Mouse (Mus musculus) granulocyte monocyte progenitor cell, adult 5-6 weeks (primary cell): Measurements from ENCODE around the gene Dhx29. TPM values are rescaled to one million over a fixed set of nuclear protein-coding genes. Genes with fewer than 3 reads are reported as not detected.

Experiments
- ATAC-seq: replicated peaks from 2 replicates; pipeline ENCODE4 v1.8.0; 2016; ENCODE audit warnings: mild to moderate bottlenecking, moderate TSS enrichment, inconsistent platforms; ENCODE audit not compliant: poor library complexity, severe bottlenecking
- total RNA-seq, 2 experiments: library from RNA; stranded (forward) in 1 of 2; stranded (reverse) in 1 of 2; fragments of 200-712, 200-1000 nt in 1 of 2; fragments of >200 nt in 1 of 2; fragmentation: Nextera tagmentation in 1 of 2; gene quantifications; 2 replicates each; pipeline ENCODE4 v1.2.3; 2014 to 2017

Gene Dhx29
- total RNA-seq (2014; fragmentation: Nextera tagmentation), result 14.8 and 16.9 TPM in 2 replicates
- 25.6 and 29.3 TPM in 2 replicates for total RNA-seq (2017)

DNA sequence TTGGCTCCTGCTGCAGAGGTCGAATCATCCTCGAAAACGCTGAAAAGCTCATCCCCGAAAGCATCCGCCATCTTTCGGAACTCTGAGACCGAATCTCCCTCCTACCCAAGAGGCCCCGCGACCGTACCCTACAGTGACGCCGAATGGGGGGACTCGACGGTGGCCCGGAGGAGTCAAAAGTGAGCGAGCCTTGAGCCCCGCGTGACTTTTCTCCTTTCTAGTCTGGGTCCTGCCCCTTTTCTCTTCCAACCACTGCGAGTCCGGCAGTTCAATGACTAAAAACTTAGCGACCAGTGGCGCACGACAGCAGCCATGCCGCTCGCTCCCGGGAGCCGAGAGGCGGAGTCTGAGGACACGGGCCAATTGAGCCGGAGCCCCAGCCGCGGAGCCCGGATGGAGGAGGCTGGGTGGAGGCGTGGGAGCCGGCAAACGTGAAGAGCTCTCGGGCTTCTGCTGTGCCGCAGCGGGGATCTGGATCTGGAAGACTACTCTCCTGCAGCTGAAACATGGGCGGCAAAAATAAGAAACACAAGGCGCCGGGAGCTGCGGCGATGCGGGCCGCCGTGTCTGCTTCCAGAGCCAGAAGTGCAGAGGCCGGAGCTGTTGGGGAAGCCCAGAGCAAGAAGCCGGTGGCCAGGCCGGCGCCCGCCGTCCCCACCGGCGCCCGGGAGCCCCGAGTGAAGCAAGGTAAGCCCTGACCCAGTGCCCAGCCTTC, at the start of gene Dhx29, which contains the start of gene Mtrex:
Dhx29 (plus strand) TSS at position 168 of the 715 bp plus-strand sequence.
Mtrex (minus strand) TSS at position 112 of the 715 bp plus-strand sequence.
- ATAC-seq, result peak; percentile 97

DNA sequence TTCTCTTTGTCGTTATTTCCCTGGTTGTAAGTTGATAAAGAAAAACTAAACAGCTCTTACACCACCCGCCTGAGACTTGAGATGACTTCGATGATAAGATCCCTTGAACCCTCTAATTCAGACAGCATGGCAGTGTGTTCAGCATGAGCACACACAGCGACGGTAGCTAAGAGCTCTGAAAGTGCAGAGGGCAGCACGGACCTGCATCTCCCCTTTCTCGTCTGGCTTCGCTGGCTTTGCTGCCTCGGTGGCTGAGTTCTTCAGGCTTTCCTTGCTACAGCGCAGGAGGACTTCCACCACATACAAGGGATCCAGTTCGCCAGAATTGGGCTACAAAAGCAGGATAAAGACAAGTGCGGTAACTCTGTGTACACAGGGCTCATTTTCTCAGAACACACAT, 40.0 kb upstream of the Dhx29 start:
- no peak for ATAC-seq

DNA sequence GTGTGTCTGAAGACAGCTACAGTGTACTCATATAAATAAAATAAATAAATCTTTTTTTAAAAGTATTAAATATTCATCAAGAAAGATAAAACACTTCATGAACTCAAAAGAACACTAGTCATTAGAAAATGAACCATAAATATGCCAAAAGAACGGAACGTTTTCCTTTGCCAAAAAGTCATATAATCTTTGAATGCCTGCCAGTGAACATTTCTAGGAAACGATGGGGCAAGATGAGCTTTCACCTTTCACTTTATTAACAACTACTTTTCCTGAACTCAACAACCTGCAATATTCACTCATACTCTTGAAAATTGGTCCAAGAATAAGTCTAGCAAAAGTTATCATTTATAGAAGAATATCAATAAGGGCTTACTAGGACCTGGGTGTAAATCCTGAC, 25.1 kb upstream of the Dhx29 start:
- ATAC-seq, result no peak

DNA sequence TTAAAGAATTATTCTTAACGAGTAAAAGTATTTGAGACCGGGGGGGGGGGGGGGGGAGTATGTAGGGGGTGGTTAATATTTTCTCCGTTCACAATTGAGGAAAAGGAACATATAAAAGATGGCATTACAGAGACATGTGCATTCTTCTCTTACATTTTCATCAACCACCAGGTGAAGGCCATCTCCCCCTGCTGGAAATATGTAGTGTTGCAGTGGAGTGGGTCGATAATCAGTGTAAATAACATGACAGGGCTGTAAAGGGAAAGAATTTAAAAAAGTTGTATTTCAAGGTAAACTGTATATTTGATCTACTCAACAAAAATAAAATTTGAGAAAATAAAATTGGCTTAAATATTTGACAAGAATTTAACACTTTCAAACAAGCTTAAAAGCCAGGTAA, 17.6 kb upstream of the Dhx29 start:
- ATAC-seq, result peak; percentile 59

DNA sequence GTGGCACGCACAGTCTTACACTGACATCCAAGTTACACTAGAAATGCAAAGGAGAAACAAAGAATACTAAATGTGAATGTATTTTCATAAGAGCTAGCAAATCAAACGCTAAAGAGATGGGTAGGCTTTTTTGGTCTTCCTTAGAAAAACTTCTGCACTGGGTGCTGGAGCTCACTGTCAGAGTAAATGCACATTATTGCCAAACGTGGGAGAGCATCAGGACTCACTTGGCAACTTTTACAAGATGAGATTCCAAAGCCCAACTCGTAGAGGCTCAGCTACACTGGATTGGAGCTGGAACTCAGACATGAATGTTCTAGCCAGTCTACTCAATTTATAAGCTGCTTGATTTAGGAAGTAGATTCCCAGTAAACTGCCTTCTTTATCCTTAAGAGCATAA, 16.8 kb upstream of the Dhx29 start:
- no peak for ATAC-seq

DNA sequence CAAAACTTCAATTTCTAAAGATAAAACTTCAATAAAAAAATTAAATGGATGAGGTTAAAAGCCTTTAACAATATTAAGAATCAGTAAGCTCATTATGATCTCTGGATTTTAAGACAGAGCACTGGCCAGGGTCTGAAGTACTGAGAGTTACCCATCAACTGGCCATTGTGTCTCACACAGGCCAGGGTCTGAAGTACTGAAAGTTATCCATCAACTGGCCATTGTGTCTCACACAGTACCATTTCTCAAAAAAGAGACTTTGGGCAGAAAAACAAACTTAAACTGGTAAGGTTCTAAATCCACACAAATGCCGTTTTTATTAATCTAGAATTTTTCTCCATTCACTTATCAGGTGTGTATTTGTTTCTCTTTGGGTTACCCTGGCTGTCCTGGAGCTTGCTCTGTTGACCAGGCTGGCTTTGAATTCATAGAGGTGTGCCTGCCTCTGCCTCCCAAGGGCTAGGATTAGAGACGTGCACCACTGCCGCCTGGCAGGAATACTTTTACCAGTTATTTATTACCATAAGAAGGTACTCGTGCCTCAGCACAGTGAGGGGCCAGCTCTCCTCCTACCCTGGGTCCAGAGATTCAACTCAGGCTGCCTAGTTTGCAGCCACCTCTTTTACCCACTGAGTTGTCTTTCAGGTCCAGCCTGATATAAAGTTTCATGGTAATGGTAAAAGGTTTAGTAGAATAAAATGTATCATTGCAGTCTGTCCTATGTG, 8.0 kb upstream of the Dhx29 start:
- ATAC-seq, result no peak

DNA sequence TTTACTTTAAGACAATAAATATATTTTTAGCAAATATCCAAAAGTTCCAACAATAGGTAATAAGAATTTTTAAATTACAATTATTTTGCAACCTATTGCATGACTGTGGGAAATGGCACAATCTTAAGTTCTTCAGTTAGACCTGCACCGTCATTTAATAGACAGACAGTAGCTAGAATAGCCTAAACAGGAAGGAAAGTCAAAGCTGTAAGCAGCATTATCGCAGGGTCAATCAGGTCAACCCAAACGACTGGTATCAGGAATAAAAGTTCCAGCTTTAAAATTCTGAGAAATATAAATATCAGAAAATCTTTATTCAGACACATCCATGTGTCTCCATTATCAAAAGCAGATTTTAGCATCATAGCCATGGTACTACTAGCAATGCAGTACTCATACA, 6.3 kb upstream of the Dhx29 start:
- no peak for ATAC-seq

DNA sequence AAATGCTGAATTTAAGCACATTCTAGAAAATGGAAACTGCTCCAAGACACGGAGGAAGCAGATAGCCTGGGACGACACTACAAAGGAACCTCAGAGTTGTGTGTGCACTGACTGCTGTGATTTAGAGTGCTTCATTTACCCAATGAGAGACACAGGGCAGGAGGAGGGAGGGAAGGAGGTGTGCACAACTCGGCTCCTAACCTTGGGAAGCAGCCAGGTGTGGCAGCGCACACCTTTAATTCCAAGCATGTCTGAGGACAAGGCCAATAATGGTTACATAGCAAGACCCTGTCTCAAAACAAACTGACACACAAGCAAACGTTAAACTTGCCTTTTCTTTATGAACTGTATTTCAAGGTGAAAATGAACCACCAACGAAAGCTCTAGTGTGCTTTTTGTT, 2.0 kb upstream of the Dhx29 start:
- no peak for ATAC-seq

DNA sequence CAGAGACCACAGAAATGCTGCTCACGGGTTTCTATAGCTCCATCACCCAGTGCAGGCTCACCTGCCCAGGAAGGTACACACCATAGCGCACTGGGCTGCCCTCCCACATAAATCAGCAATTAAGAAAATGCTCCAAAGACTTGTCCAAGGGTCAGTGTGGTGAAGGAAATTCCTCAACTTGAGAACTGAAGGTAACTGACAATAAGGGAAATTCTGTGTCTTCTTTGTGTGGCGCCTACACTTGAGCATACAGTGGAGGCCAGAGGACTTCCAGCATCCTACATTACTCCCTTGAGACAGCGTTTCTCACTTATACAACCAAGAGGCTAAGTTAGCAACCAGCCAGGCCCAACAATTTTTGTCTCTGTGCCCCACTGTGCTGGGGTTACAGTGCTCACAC, 1.3 kb upstream of the Dhx29 start:
- ATAC-seq, result no peak

DNA sequence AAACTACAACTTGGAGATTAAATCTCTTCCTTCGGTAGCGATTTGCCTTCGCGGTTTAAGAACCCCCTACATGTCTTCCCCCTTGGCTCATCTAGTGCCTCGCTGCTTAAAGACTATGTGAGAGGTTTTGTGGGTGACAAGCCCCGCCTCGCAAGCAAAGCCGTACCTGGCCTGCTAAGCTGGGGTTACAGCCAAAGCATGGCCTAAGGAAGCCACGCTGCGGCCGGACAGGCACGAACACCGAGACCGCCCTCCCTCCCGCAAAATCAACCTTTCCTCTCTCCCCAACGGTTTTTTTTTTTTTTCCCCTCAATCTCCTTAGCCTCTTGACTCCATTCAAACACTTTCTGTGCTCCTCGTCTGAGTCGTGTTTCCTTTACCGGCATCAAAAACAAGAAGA, 458 bp upstream of the Dhx29 start:
- ATAC-seq, result peak; percentile 31

DNA sequence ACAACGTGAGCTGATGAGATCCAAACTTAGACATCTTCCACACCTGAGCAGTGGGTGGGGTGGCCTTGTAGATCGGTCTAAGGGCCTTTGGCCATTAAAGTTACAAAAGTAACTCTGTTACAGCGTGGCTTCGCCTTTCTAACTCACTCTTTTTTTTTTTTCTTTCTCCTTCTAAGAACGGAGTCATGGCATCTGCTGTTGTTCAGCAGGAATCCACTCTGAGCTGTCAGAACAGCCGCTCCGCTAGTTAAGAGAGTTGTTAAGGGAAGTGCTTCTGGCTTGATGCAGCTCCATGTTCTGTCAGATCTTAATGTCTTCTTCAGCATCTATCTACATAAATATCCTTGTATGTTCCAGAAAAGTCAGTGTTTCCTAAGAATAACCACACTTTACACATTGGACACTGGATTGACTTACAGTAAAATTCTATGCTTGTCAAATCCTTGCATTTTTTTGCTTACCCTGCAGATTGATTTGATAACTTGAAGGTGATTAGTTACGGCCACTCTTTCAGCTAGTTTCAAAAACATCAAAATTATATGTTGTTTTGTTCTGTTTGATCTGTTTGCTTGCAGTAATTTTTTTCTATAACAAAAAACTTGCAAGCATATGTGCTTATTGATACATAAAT, 899 bp downstream of the Dhx29 start:
- ATAC-seq, result no peak

DNA sequence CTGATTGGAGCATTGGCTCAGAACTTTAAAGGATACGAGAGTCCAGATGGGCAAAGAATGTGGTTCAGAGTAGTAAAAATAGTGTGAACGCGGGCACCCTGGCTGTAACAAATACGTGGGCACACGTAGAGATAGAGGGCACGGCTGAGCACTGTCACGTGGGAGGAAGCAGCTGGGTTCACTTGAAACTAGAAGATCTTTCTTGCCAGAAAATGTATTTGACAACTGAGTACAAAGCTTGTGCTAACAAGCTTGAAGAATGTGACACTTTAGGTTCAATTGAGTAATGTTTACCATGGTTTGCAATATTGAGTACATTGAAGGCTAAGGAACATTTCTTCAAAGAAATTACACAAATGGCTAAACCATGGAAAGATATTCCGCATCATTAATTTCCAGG, 10.9 kb downstream of the Dhx29 start:
- no peak for ATAC-seq

DNA sequence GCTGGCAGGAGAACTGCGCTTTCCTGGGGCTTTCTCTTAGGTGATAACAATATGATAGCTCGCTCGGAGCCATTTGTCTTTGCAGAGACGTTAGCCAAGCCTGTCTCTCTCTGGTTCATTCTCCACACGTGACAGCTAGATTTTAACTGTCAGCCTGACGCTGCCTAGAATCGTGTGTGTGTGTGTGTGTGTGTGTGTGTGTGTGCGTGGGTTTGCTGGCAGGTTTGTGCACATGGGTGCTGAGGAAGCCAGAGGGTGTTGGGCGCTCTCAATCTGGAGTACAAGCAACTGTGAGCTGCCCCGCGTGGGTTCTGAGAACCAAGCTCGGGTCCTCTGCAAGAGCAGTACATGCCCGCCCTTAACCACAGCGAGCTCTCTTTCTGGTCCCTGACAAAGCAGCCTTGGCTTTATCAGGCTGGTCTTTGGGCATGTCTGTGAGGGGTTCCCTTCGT, 14.7 kb downstream of the Dhx29 start:
- no peak for ATAC-seq

DNA sequence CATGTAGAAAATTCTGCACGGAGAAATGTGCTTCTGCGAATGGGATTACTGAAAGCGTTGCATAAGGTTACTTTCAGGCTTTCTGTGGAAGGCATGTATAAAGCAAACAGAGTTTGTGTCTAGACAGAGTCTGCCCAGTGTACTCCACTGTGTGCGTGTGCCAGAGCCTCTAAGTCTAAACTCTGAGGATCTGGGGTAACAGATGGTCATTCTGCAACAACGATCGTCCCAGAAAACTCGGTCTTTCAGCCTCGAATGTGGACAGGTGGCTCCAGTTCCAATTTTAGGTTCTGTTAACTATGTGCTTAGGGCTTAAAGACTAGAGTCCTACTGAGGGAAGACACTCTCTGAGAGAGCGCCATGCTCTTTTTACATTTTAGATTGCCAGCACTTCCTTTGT, 18.1 kb downstream of the Dhx29 start:
- ATAC-seq, result no peak

DNA sequence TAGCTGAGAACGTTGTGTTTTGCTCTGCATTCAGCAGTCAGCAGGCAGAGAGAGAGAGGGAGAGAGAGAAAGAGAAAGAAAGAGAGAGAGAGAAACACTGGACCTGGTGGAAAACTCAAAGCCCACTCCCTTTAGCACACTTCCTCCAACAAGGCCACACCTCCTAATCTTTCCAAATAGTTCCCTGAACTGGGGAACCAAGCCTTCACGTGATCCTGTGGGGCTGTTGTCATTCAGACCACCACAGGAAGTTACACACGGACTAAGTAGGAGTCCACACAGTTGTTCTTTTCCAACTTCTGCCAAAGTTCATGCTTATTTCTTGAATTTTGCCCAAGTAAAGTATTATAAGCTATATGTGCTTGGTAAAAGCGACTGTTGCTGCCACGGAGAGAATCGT, 18.6 kb downstream of the Dhx29 start:
- ATAC-seq, result peak; percentile 98

DNA sequence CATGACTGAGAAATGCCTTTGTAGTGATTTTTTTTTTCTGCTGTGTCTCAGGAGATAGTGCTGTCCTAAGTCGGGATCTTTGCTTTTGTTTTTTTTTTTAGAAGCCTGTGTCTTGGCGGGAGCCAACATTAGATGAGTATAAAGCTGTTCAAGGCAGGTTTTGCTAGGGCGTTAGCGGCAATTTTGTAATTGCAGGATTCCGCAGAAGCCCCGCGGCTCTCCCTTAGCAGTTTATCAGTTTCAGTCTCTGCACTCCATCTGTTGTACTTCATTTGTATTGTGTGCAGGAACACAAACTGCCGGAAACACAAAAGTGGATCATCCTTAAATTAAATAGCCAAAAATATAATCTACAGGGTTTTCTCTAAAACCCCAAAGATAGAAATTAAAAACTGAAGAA, 26.8 kb downstream of the Dhx29 start:
- no peak for ATAC-seq

DNA sequence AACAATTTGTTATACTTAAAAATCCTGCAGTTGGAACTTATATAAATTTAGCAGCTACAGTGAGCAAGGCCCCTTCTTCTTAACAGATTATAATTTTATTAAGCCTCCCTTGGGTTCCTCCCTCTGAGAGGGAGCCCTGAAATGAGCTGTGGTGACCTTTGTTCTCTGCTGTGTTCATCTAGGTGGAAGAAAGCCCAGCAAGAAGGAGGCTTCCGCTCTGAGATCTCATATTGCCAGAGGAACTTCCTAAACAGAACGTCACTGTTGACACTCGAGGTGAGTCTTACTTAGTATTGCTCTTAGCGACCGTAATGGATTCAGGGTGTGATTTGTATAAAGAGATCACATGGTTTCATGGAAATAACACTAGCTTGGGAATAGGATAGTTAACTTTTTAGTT, 35.8 kb downstream of the Dhx29 start:
- no peak for ATAC-seq

DNA sequence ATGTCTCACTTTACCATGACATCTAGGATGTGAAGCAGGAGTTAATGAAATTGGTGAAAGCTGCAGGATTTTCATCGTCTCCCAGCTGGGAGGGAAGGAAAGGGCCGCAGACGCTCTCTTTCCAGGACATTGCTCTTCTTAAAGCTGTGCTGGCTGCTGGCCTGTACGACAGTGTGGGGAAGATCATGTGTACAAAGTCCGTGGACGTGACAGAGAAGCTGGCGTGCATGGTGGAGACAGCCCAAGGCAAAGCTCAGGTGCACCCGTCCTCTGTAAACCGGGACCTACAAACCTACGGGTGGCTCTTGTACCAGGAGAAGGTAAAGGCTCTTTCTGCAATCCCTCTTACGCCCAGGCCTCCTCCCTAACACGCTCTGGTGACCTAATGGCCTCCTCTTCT, 37.2 kb downstream of the Dhx29 start:
- ATAC-seq, result no peak

DNA sequence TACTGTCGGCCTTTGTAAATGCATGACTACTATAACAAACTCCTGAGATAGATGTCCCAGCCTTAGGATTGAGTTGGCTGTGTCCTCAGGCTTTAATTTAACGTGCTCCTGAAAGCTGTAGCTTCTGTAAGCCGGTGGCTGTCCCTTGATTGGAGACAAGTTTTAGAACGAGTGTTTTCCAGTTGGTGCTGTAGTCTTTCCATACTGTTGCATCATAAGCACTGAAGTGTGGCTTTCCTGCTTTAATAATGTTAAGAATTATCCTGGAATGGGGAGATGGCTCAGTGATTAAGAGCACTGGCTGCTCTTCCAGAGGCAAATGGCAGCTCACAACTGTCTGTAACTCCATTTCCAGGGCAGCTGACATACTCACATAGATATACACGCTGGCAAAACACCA, 40.0 kb downstream of the Dhx29 start:
- no peak for ATAC-seq

DNA sequence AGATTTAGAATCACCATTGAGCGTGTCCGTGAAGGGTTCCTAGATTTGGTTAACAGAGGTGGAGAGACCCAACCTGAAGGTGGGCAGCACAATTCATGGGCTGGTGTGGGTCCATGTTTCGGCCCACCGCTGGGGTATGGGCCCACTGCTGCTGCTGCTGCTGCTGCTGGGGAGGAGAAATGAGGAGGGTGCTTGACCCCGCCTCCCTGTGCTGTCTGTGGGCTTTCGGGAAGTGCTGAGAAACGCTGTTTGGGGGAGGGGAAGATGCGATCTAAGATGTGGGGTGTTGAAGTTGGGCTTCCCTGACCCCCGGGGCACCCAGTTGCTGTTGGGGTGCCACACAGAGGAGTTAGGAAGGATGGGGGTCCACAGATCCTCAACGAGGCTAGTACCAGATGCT, 49.5 kb downstream of the Dhx29 start:
- ATAC-seq, result peak; percentile 86
